Mouse (Mus musculus) CH12.LX (cell line): Measurements from ENCODE around the gene Nat9. TPM values are rescaled to one million over a fixed set of nuclear protein-coding genes. Genes with fewer than 3 reads are reported as not detected.

Source experiments
- DNase-seq: peaks from one replicate; pipeline ENCODE4 v3.0.0-alpha.2; 2013; ENCODE audit errors: extremely low read depth
- H3K27ac ChIP-seq: 2 replicates; pipeline ENCODE4 v1.5.1; 2012; ENCODE audit warnings: low read depth, mild to moderate bottlenecking, control low read depth, moderate library complexity; ENCODE audit not compliant: insufficient read depth
- H3K27me3 ChIP-seq: replicated peaks from 2 replicates; pipeline ENCODE3; 2012; ENCODE audit warnings: inconsistent platforms
- H3K36me3 ChIP-seq, 2 experiments: replicated peaks in 1 of 2; 2 replicates each; pipeline versions ENCODE3 to v1.6.1; 2012; ENCODE audit warnings: inconsistent platforms in 1 of 2, low read length in 1 of 2, mild to moderate bottlenecking in 1 of 2, mixed read lengths in 1 of 2, moderate library complexity in 1 of 2; ENCODE audit not compliant: control insufficient read depth in 1 of 2, insufficient read depth in 1 of 2
- H3K4me1 ChIP-seq, 2 experiments: 2 replicates each; pipeline ENCODE4 v1.6.1; 2012; ENCODE audit warnings: inconsistent platforms in 1 of 2, moderate library complexity in 1 of 2; ENCODE audit not compliant: insufficient read depth in 2 of 2, control insufficient read depth in 1 of 2
- H3K4me2 ChIP-seq: 2 replicates; pipeline ENCODE4 v1.6.1; 2012; ENCODE audit warnings: low read depth, mild to moderate bottlenecking, control low read depth; ENCODE audit not compliant: poor library complexity, insufficient read depth, severe bottlenecking
- H3K4me3 ChIP-seq, 3 experiments: fragments of 150-350 bp in 1 of 3; sonication (generic) in 1 of 3; replicated peaks in 1 of 3; 2 replicates each; pipeline versions ENCODE3 to v1.5.1; 2011 to 2012; ENCODE audit warnings: low read depth in 2 of 3, low read length in 2 of 3, mild to moderate bottlenecking in 2 of 3, moderate library complexity in 2 of 3, control low read depth in 1 of 3, improper control_type of control experiment in 1 of 3, inconsistent platforms in 1 of 3, mixed read lengths in 1 of 3; ENCODE audit not compliant: poor library complexity in 1 of 3
- H3K79me2 ChIP-seq: replicated peaks from 2 replicates; pipeline ENCODE4 v1.6.1; 2012; ENCODE audit warnings: mild to moderate bottlenecking, moderate library complexity; ENCODE audit not compliant: control insufficient read depth, poor library complexity, insufficient read depth, severe bottlenecking; ENCODE audit errors: extremely low read depth
- H3K9ac ChIP-seq: 2 replicates; pipeline ENCODE4 v1.6.1; 2012; ENCODE audit warnings: low read depth, mild to moderate bottlenecking, control low read depth, moderate library complexity; ENCODE audit not compliant: insufficient read depth
- H3K9me3 ChIP-seq: replicated peaks from 2 replicates; pipeline ENCODE3; 2012; ENCODE audit warnings: low read length, inconsistent platforms, mixed read lengths
- BHLHE40 ChIP-seq: IDR thresholded peaks from 2 replicates; pipeline ENCODE4 v1.6.1; 2011; ENCODE audit warnings: mild to moderate bottlenecking, low read depth, low read length, improper control_type of control experiment
- CHD1 ChIP-seq: IDR thresholded peaks from 2 replicates; pipeline ENCODE4 v1.6.1; 2012; ENCODE audit warnings: low read depth, low read length, improper control_type of control experiment, inconsistent platforms
- CHD2 ChIP-seq: IDR thresholded peaks from 2 replicates; pipeline ENCODE4 v1.6.1; 2011; ENCODE audit warnings: low read length, improper control_type of control experiment
- ELF1 ChIP-seq: IDR thresholded peaks from 2 replicates; pipeline ENCODE4 v1.6.1; 2014; ENCODE audit warnings: low read depth, mild to moderate bottlenecking, inconsistent platforms, low read length, improper control_type of control experiment
- EP300 ChIP-seq: IDR thresholded peaks from 2 replicates; pipeline ENCODE4 v1.6.1; 2011; ENCODE audit warnings: low read length, improper control_type of control experiment
- ETS1 ChIP-seq: conservative IDR thresholded peaks from 2 replicates; pipeline ENCODE4 v1.6.1; 2012; ENCODE audit warnings: low read depth, mild to moderate bottlenecking, inconsistent platforms, low read length, improper control_type of control experiment, moderate library complexity
- GABPA ChIP-seq: IDR thresholded peaks from 2 replicates; pipeline ENCODE4 v1.6.1; 2012; ENCODE audit warnings: low read depth, low read length, improper control_type of control experiment, inconsistent platforms; ENCODE audit not compliant: insufficient replicate concordance
- HCFC1 ChIP-seq: IDR thresholded peaks from 2 replicates; pipeline ENCODE4 v1.6.1; 2012; ENCODE audit warnings: low read depth, mild to moderate bottlenecking, inconsistent platforms, low read length, improper control_type of control experiment
- JUN ChIP-seq: IDR thresholded peaks from 2 replicates; pipeline ENCODE4 v1.6.1; 2011; ENCODE audit warnings: low read depth, mild to moderate bottlenecking, low read length, improper control_type of control experiment, moderate library complexity; ENCODE audit not compliant: insufficient read depth
- JUND ChIP-seq: conservative IDR thresholded peaks from 2 replicates; pipeline ENCODE4 v1.6.1; 2011; ENCODE audit warnings: low read depth, low read length, improper control_type of control experiment
- KAT2A ChIP-seq: IDR thresholded peaks from 2 replicates; pipeline ENCODE4 v1.6.1; 2012; ENCODE audit warnings: low read length, improper control_type of control experiment, inconsistent platforms; ENCODE audit not compliant: insufficient replicate concordance
- MAFK ChIP-seq: IDR thresholded peaks from 2 replicates; pipeline ENCODE4 v1.6.1; 2011; ENCODE audit warnings: low read length, improper control_type of control experiment; ENCODE audit not compliant: insufficient replicate concordance
- MEF2A ChIP-seq: IDR thresholded peaks from 2 replicates; pipeline ENCODE4 v1.6.1; 2014; ENCODE audit warnings: low read depth, mild to moderate bottlenecking, inconsistent platforms, low read length, improper control_type of control experiment, borderline replicate concordance
- MYC ChIP-seq: IDR thresholded peaks from 2 replicates; pipeline ENCODE4 v1.6.1; 2011; ENCODE audit warnings: low read depth, mild to moderate bottlenecking, improper control_type of control experiment, low read length
- NRF1 ChIP-seq: IDR thresholded peaks from 2 replicates; pipeline ENCODE4 v1.6.1; 2014; ENCODE audit warnings: low read depth, mild to moderate bottlenecking, inconsistent platforms, low read length, improper control_type of control experiment, moderate library complexity
- PAX5 ChIP-seq: IDR thresholded peaks from 2 replicates; pipeline ENCODE4 v1.6.1; 2012; ENCODE audit warnings: low read length, inconsistent platforms, mixed read lengths
- POLR2A ChIP-seq: IDR thresholded peaks from 2 replicates; pipeline ENCODE4 v1.6.1; 2011; ENCODE audit warnings: low read depth, mild to moderate bottlenecking, improper control_type of control experiment, low read length
- RAD21 ChIP-seq: IDR thresholded peaks from 2 replicates; pipeline ENCODE4 v1.6.1; 2011; ENCODE audit warnings: low read depth, mild to moderate bottlenecking, low read length, improper control_type of control experiment, moderate library complexity
- SIN3A ChIP-seq: IDR thresholded peaks from 2 replicates; pipeline ENCODE4 v1.6.1; 2012; ENCODE audit warnings: low read length, improper control_type of control experiment, inconsistent platforms
- SMC3 ChIP-seq: IDR thresholded peaks from 2 replicates; pipeline ENCODE4 v1.6.1; 2011; ENCODE audit warnings: low read depth, low read length, improper control_type of control experiment
- TCF12 ChIP-seq: IDR thresholded peaks from 2 replicates; pipeline ENCODE4 v1.6.1; 2014; ENCODE audit warnings: low read depth, mild to moderate bottlenecking, inconsistent platforms, low read length, improper control_type of control experiment
- USF1 ChIP-seq: IDR thresholded peaks from 2 replicates; pipeline ENCODE4 v1.6.1; 2014; ENCODE audit warnings: low read depth, mild to moderate bottlenecking, inconsistent platforms, low read length, improper control_type of control experiment
- USF2 ChIP-seq: conservative IDR thresholded peaks from 2 replicates; pipeline ENCODE4 v1.6.1; 2011; ENCODE audit warnings: low read depth, low read length, improper control_type of control experiment
- ZMIZ1 ChIP-seq: IDR thresholded peaks from 2 replicates; pipeline ENCODE4 v1.6.1; 2012; ENCODE audit warnings: low read depth, mild to moderate bottlenecking, inconsistent platforms, low read length, improper control_type of control experiment
- dilution Hi-C: fragments of 300-500 bp; cut with MboI; formaldehyde crosslinking; loops from 2 replicates; pipeline ENCODE4 v1.14.3; 2020; ENCODE audit warnings: low sequenced_read_pairs; ENCODE audit not compliant: extremely low pct_unique_long_range_greater_than_20kb, extremely low pct_ligation_motif_present
- in situ Hi-C: fragments of 300-500 bp; cut with MboI; formaldehyde crosslinking; loops from 3 replicates; pipeline ENCODE4 v1.14.3; 2019; ENCODE audit warnings: low sequenced_read_pairs, low pct_ligation_motif_present, low pct_unique_long_range_greater_than_20kb, mixed read lengths
- polyA plus RNA-seq: library from polyadenylated mRNA; unstranded; fragments of >175 nt; gene quantifications from 2 replicates; pipeline ENCODE4 v1.2.1, GENCODE M21; 2012; ENCODE audit warnings: low read depth; ENCODE audit not compliant: insufficient read length
- total RNA-seq, 2 experiments: library from RNA; depleted of rRNA; stranded (reverse); fragments of 300-350 nt in 1 of 2; fragments of >200 nt in 1 of 2; gene quantifications; 2 replicates each; pipeline ENCODE4 v1.2.3; 2012 to 2014

The Nat9 gene
- total and polyA plus RNA-seq, 3 experiments = 24.1 to 74.0 (median 30.6) TPM

GRCm38 (mm10) chr11:115172825-115173287, 14.8 kb downstream of the Nat9 start:
- peaks cover 27 to 69% of the 10 kb centered on the region in 2 experiments for H3K36me3 ChIP-seq
- peak overlapping the region; percentile 4 to 43 (median 14) for H3K4me3 ChIP-seq
- peak; percentile 75 for DNase-seq
- H3K4me1 ChIP-seq = peaks cover 33 to 42% of the 10 kb centered on the region in 2 experiments
- peak overlapping the region; percentile 9 for H3K9ac ChIP-seq
- peak overlapping the region; percentile 84 for H3K27ac ChIP-seq
- H3K79me2 ChIP-seq = 0 out of 2 replicates have a peak, but pooled peaks cover 7% of the 10 kb centered on the region
- no peaks in the 10 kb centered on the region for H3K9me3 ChIP-seq
- no peaks in the 10 kb centered on the region for H3K27me3 ChIP-seq
- TF ChIP-seq KAT2A (0 out of 2 replicates have a peak, but pooled peaks have one; percentile 3), CHD1 (no peak; the same call in 1 of the 2 replicates), EP300 (no peak; the same call in 1 of the 2 replicates), JUN (peak; percentile 48), MAFK (peak; percentile 95), TCF12 (no peak; the same call in 1 of the 2 replicates), BHLHE40 (peak; percentile 60), CHD2 (peak; percentile 38), ZMIZ1 (no peak), MYC (no peak), GABPA (no peak), ETS1 (peak; percentile 71), HCFC1 (no peak), ELF1 (no peak), RAD21 (no peak), JUND (0 out of 2 replicates have a peak, but pooled peaks have one; percentile 42), SIN3A (peak; percentile 31; the same call in 1 of the 2 replicates), MEF2A (no peak; the same call in 1 of the 2 replicates), USF1 (no peak; the same call in 1 of the 2 replicates)
- TF ChIP-seq, all 38 proteins: peak for 8
- dilution Hi-C loops = no loop called here
- H3K4me2 ChIP-seq = peak overlapping the region; percentile 88
- in situ Hi-C loops = no loop called here

- H3K27ac ChIP-seq = no peak overlapping the region
- no peaks in the 10 kb centered on the region for H3K27me3 ChIP-seq
- dilution Hi-C loops = no loop called here
- no peaks in the 10 kb centered on the region for H3K9me3 ChIP-seq
- peaks cover 20% of the 10 kb centered on the region for H3K79me2 ChIP-seq
- peaks cover 34 to 50% of the 10 kb centered on the region in 2 experiments for H3K4me1 ChIP-seq
- H3K4me3 ChIP-seq = no peak overlapping the region
- DNase-seq = no peak
- H3K36me3 ChIP-seq = peaks cover 12 to 68% of the 10 kb centered on the region in 2 experiments
- H3K4me2 ChIP-seq = no peak overlapping the region
- no peak overlapping the region for H3K9ac ChIP-seq
- TF ChIP-seq PAX5 (no peak), SMC3 (no peak), POLR2A (no peak), SIN3A (0 out of 2 replicates have a peak, but pooled peaks have one; percentile 22), USF2 (no peak), NRF1 (no peak), MEF2A (no peak), RAD21 (no peak)
- TF ChIP-seq, all 38 proteins: peak for 1
- in situ Hi-C loops = no loop called here
Measured at GRCm38 (mm10) chr11:115171125-115171524, 16.5 kb downstream of the Nat9 start.
